Mouse (Mus musculus): ENCODE measurements around the gene Arhgef6. TPM values are rescaled to one million over a fixed set of nuclear protein-coding genes. Genes with fewer than 3 reads are reported as not detected.

Arhgef6 gene
- polyA plus RNA-seq, 1 experiment from 2014 or later: 6.6 TPM

Other genes starting within 250 kb of the Arhgef6 start
- gene Cd40lg, start 126.6 kb downstream of the Arhgef6 start, polyA plus RNA-seq (2016; fragmentation: Nextera tagmentation; extraction: Ambion mirVana): not detected in 2 replicates
- 268 and 280 TPM in 2 replicates for gene Rbmx, start 54.3 kb upstream of the Arhgef6 start, polyA plus RNA-seq (2016; fragmentation: Nextera tagmentation; extraction: Ambion mirVana)
- not detected in 2 replicates for gene Gm364, start 70.4 kb upstream of the Arhgef6 start, polyA plus RNA-seq (2016; fragmentation: Nextera tagmentation; extraction: Ambion mirVana)
- 0.08 TPM in 1 of 2 replicates, not detected in the other for gene Gpr101, start 165.0 kb upstream of the Arhgef6 start, polyA plus RNA-seq (2016; fragmentation: Nextera tagmentation; extraction: Ambion mirVana)

All from midbrain, embryonic 12.5 days (tissue).